Mouse (Mus musculus) hindbrain, embryonic 16.5 days (tissue): ENCODE measurements at regions not wholly inside any gene's neighbourhood (a gene's known extent, or its start where the extent isn't known, plus 50 kb on each side); places are given as distances from the start of the nearest gene placed in this dataset.

ENCODE experiments used
- ATAC-seq: fragments of 200-750 bp; cut with Nextera tagmentation; 2 replicates; pipeline ENCODE4 v1.8.0; 2017; ENCODE audit warnings: moderate TSS enrichment, moderate library complexity
- H3K27ac ChIP-seq: fragments of 300-500 bp; sonication (generic); 2 replicates; pipeline ENCODE4 v1.5.1; 2014; ENCODE audit warnings: low read depth, mild to moderate bottlenecking, control low read depth, low read length, moderate library complexity
- H3K27me3 ChIP-seq: fragments of 300-500 bp; sonication (generic); replicated peaks from 2 replicates; pipeline ENCODE4 v1.6.1; 2014; ENCODE audit warnings: low read length; ENCODE audit not compliant: control insufficient read depth, insufficient read depth
- H3K36me3 ChIP-seq: fragments of 300-500 bp; sonication (generic); 2 replicates; pipeline ENCODE4 v1.6.1; 2014; ENCODE audit warnings: mild to moderate bottlenecking, low read length, moderate library complexity, mixed read lengths; ENCODE audit not compliant: control insufficient read depth, insufficient read depth
- H3K4me1 ChIP-seq: fragments of 300-500 bp; sonication (generic); 2 replicates; pipeline ENCODE4 v1.6.1; 2014; ENCODE audit warnings: low read depth, low read length; ENCODE audit not compliant: control insufficient read depth, insufficient read depth
- H3K4me2 ChIP-seq: fragments of 300-500 bp; sonication (generic); 2 replicates; pipeline ENCODE4 v1.6.1; 2014; ENCODE audit warnings: mild to moderate bottlenecking, low read length, control low read depth, moderate library complexity
- H3K4me3 ChIP-seq: fragments of 300-500 bp; sonication (generic); 2 replicates; pipeline ENCODE4 v1.5.1; 2014; ENCODE audit warnings: mild to moderate bottlenecking, low read length, control low read depth, moderate library complexity
- H3K9ac ChIP-seq: fragments of 300-500 bp; sonication (generic); 2 replicates; pipeline ENCODE4 v1.6.1; 2014; ENCODE audit warnings: low read depth, mild to moderate bottlenecking, control low read depth, low read length, moderate library complexity
- H3K9me3 ChIP-seq: fragments of 300-500 bp; sonication (generic); 2 replicates; pipeline ENCODE4 v1.6.1; 2014; ENCODE audit warnings: mild to moderate bottlenecking, low read length, moderate library complexity; ENCODE audit not compliant: control insufficient read depth
- WGBS: fragments of 180-500 bp; shearing (Covaris S2); extraction: QIAGEN DNeasy Blood & Tissue Kit; methylation state at CpG from one replicate; pipeline ENCODE4 v1.1.7; 2014; 5-methylcytosine and 5-hydroxymethylcytosine counted together

DNA sequence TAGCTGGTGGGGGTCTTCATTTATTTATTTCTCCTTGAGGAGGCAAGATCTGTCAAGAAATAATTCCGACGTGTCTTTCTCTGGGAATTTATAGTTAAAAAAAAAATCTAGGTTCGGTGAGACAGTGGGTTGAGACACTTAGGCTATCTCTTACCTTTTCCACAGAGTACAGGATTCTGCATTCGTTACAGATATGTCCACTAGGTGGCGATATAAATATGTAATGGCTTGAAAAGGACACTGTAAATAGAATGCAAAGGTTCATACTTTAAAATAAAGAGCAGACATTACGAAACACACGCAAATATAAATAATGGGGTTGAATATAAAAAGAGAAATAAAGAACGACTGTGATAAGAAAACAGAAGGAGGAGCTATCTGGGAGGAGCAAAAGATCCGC is 517.5 kb downstream of the Cps1 start:
- WGBS: 20% methylated on average over 9 of the region's 9 CpGs
- Histone ChIP-seq H3K27ac (no peak overlapping the region), H3K4me2 (no peak overlapping the region), H3K4me1 (no peaks in the 10 kb centered on the region), H3K9ac (no peak overlapping the region), H3K4me3 (no peak overlapping the region), H3K36me3 (no peaks in the 10 kb centered on the region), H3K9me3 (no peaks in the 10 kb centered on the region), H3K27me3 (no peaks in the 10 kb centered on the region)
- ATAC-seq: peak; percentile 84

DNA sequence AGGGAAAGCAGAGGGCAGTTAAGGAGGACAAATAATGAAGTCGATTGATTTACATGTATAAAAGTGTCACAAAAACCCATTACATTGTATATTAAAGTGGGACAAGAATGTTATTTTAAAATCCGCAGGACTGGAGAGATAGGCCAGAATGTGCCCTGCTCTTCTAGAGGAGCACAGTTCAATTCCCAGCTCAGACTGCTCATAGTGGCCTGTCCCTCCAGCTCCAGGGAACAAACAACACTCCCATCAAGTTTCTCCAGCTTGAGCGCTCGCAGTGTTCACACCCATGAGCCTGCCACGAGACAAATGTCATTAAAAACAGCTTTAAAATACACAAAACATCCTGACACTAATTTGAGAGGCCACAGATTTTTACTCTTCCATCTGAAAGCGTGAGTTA is 517.9 kb downstream of the Cps1 start:
- H3K9me3 ChIP-seq: no peaks in the 10 kb centered on the region
- H3K27me3 ChIP-seq: no peaks in the 10 kb centered on the region
- no peak overlapping the region for H3K4me3 ChIP-seq
- peak; percentile 20; the same call in 1 of the 2 replicates for ATAC-seq
- no peaks in the 10 kb centered on the region for H3K36me3 ChIP-seq
- 49% methylated on average over 6 of the region's 6 CpGs for WGBS
- no peak overlapping the region for H3K4me2 ChIP-seq
- H3K9ac ChIP-seq: no peak overlapping the region
- H3K4me1 ChIP-seq: no peaks in the 10 kb centered on the region
- no peak overlapping the region for H3K27ac ChIP-seq

DNA sequence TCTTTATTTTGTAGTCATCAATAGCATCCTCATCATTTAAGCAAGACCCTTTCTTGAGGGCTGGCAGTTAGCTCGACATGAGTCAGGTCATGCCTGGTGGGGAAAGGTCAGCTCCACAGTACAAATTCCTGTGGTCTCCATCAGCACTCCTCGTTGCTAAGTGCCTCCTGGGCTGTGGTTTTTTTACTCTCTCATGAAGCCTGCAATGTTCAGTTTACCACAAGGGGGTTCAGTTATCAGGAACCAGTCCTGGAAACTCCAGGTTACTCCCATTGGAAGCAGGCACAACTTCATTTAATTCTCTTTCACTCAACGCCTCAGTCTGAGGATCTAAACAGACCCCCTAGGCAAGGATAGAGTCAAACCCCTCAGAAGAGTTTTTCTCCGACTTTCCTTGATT is 520.8 kb downstream of the Cps1 start:
- H3K36me3 ChIP-seq: no peaks in the 10 kb centered on the region
- H3K9ac ChIP-seq: no peak overlapping the region
- 47% methylated on average over 4 of the region's 4 CpGs for WGBS
- no peak overlapping the region for H3K4me3 ChIP-seq
- ATAC-seq: no peak
- no peak overlapping the region for H3K27ac ChIP-seq
- no peak overlapping the region for H3K4me2 ChIP-seq
- no peaks in the 10 kb centered on the region for H3K27me3 ChIP-seq
- no peaks in the 10 kb centered on the region for H3K9me3 ChIP-seq
- H3K4me1 ChIP-seq: no peaks in the 10 kb centered on the region
